Mouse (Mus musculus) C2C12 (cell line): Measurements from ENCODE around the gene Rbms3. TPM values are rescaled to one million over a fixed set of nuclear protein-coding genes. Genes with fewer than 3 reads are reported as not detected.

Source experiments
- H3K27me3 ChIP-seq: one replicate; pipeline ENCODE4 v1.6.1; 2011; ENCODE audit not compliant: control insufficient read depth, insufficient read depth, insufficient read length
- H3K36me3 ChIP-seq: one replicate; pipeline ENCODE4 v1.6.1; 2011; ENCODE audit not compliant: control insufficient read depth, insufficient read depth
- H3K4me3 ChIP-seq: one replicate; pipeline ENCODE4 v1.5.1; 2011; ENCODE audit warnings: mild to moderate bottlenecking, control low read depth; ENCODE audit not compliant: poor library complexity, insufficient read depth, severe bottlenecking
- H3K79me2 ChIP-seq: one replicate; pipeline ENCODE4 v1.6.1; 2011; ENCODE audit not compliant: control insufficient read depth, insufficient read depth
- H3K79me3 ChIP-seq: one replicate; pipeline ENCODE4 v1.6.1; 2011; ENCODE audit warnings: low read depth, control low read depth
- H3ac ChIP-seq: one replicate; pipeline ENCODE3; 2011; ENCODE audit warnings: low read depth; ENCODE audit not compliant: control insufficient read depth, insufficient read length
- CEBPB ChIP-seq: IDR thresholded peaks from one replicate; pipeline ENCODE4 v1.6.1; 2011; ENCODE audit warnings: low read depth, mild to moderate bottlenecking, control low read depth, moderate library complexity
- CTCF ChIP-seq: IDR thresholded peaks from one replicate; pipeline ENCODE4 v1.5.1; 2011; ENCODE audit not compliant: control insufficient read depth, insufficient read depth, insufficient read length
- FOSL1 ChIP-seq: IDR thresholded peaks from one replicate; pipeline ENCODE4 v1.8.0; 2011; ENCODE audit warnings: mild to moderate bottlenecking, low read length; ENCODE audit not compliant: poor library complexity, insufficient read depth, severe bottlenecking
- MAX ChIP-seq: IDR thresholded peaks from one replicate; pipeline ENCODE4 v1.6.1; 2011; ENCODE audit warnings: mild to moderate bottlenecking, control low read depth
- MYOD1 ChIP-seq: IDR thresholded peaks from one replicate; pipeline ENCODE4 v1.6.1; 2011; ENCODE audit warnings: low read depth; ENCODE audit not compliant: control insufficient read depth, insufficient read length
- MYOG ChIP-seq: IDR thresholded peaks from one replicate; pipeline ENCODE4 v1.6.1; 2011; ENCODE audit not compliant: control insufficient read depth, insufficient read length; ENCODE audit errors: extremely low read depth
- USF1 ChIP-seq: IDR thresholded peaks from one replicate; pipeline ENCODE4 v1.6.1; 2011; ENCODE audit warnings: low read depth, mild to moderate bottlenecking, control low read depth, moderate library complexity
- polyA plus RNA-seq: library from polyadenylated mRNA; unstranded; fragments of >200 nt; fragmentation: generic; extraction: Trizol; gene quantifications from one replicate; pipeline ENCODE4 v1.2.1, GENCODE M21; 2012; ENCODE audit warnings: missing spikeins

The Rbms3 gene
- polyA plus RNA-seq, 1 experiment: 2.7 TPM

DNA sequence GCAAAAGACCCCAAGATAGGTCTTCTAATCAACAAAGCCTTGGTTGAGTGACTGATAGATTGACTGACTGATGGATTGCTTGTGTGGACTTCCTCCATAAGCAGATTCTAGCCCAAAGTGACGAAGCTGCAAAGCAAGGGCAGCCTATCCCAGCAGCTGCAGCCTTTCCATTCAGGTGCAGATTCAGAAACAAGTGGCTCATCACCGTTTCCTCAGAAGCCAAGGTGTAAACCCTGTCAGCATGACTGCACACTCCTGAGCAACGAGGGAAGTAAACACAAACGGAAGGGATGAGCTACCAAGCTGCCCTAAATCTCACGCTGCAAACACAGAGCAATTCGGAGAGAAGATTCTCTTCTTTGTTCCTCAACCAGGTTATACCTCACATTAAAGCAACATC is 639.4 kb downstream of the Rbms3 start:
- Histone ChIP-seq H3ac (no peak overlapping the region), H3K79me2 (no peaks in the 10 kb centered on the region), H3K36me3 (no peaks in the 10 kb centered on the region), H3K27me3 (no peaks in the 10 kb centered on the region), H3K79me3 (no peaks in the 10 kb centered on the region), H3K4me3 (no peak overlapping the region)
- TF ChIP-seq MYOD1 (no peak), CEBPB (no peak), USF1 (no peak), MAX (no peak), MYOG (no peak), CTCF (no peak), FOSL1 (no peak)

DNA sequence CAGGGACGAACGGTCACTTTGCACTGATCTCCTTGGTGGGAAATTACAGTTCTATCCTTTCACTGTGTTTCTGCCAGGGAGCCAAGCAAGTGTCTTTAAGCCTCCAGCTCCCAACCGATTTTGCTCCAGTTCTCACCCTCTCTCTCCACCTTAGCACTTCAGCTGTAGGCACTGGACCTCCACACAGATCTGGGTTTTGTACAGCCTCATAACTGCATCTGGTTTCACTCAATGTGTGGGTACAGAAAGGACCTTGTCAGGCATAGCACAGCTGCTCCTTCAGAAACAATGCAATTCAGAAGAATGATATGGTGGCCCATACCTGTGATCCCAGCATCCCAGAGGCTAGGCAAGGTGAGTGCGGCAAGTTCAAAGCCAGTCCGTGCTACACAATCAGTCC is 648.9 kb downstream of the Rbms3 start:
- Histone ChIP-seq H3K4me3 (no peak overlapping the region), H3K79me2 (no peaks in the 10 kb centered on the region), H3K79me3 (no peaks in the 10 kb centered on the region), H3ac (no peak overlapping the region), H3K27me3 (no peaks in the 10 kb centered on the region), H3K36me3 (no peaks in the 10 kb centered on the region)
- TF ChIP-seq FOSL1 (no peak), CEBPB (no peak), USF1 (no peak), MYOD1 (no peak), MYOG (no peak), CTCF (no peak), MAX (no peak)

DNA sequence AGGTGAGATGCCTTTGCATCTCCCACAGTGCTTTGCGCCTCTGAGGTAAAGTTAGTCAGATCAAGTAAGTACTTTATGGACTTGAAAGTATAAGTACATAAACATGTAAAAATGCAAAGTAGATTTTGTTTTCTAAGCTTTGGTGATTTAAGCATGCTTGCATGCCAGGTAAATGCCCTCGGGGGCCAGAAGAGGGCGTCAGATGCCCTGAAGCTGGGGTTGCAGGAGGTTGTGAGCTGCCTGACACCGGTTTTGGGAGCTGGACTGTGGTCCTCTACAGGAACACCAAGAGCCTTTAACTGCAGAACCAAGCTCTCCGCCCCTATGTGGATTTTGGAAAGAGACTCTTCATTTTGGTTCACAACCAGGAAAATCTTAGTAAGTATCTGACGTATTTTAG is 652.3 kb downstream of the Rbms3 start:
- H3ac ChIP-seq: no peak overlapping the region
- no peaks in the 10 kb centered on the region for H3K27me3 ChIP-seq
- no peaks in the 10 kb centered on the region for H3K79me3 ChIP-seq
- no peaks in the 10 kb centered on the region for H3K36me3 ChIP-seq
- TF ChIP-seq MYOD1 (no peak), MAX (no peak), CEBPB (no peak)
- H3K4me3 ChIP-seq: no peak overlapping the region
- no peaks in the 10 kb centered on the region for H3K79me2 ChIP-seq

DNA sequence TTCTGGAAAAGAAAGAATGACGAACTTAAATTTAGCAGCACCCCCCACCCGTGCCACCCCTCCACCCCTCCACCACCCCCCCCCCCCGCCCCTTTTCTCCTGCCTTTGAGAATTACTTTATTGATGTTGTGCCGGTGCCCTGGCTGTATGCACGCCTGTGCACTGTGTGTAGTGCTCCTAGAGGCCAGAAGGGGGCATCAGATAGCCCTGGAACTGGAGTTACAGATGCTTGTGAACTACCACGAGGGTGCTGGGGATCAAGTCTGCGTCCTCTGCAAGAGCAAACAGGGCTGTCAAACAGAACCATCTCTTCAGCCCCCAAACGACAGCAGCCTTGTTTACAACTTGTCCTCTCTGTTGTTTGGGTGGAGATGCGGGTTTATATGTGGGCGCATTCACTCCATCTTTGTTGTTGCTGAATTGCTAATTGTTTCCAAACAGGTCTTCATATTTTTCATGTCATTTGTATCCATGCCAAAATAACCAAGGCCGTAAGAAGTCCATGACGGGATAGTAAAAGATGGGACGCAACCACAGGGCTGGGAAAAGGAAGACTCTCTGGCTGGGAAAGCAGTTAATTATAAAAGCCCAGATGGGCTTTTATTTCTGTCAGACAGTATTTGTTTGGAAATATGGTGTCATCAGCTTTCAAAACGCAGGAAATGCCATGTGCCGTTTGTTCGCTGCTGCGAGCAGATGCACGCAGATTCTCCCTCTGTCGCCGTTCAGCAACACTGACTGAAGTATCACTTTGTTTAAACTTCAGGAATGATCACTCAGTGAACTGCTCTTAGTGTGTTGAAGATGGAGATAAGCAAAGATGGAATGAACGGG is 652.9 kb downstream of the Rbms3 start:
- Histone ChIP-seq H3K79me2 (no peaks in the 10 kb centered on the region), H3K27me3 (no peaks in the 10 kb centered on the region), H3ac (no peak overlapping the region), H3K36me3 (no peaks in the 10 kb centered on the region), H3K79me3 (no peaks in the 10 kb centered on the region), H3K4me3 (no peak overlapping the region)
- TF ChIP-seq MAX (no peak), CEBPB (no peak), CTCF (no peak), FOSL1 (no peak), USF1 (no peak)

DNA sequence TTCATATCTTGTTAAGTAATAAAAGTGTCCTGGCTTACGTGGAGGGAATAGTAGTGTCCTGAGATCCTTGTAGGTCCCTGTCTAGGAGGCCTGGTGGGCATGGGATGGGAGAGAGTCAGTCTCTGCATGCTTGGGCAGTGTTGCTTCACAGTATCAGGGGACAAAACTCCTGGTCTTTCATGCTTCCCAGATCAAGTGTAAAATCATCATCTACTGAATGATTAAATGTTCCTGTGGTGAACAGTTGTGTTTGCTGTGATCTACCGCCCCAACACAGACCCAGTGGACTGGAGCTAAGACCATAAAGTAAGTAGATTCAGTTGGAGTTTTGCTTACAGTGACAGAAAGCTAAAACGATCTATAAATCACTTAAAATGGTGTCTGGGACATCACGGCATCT is 654.4 kb downstream of the Rbms3 start:
- TF ChIP-seq MYOD1 (no peak), MAX (no peak), MYOG (no peak), FOSL1 (no peak), CTCF (no peak), CEBPB (no peak)
- no peaks in the 10 kb centered on the region for H3K79me2 ChIP-seq
- H3ac ChIP-seq: no peak overlapping the region
- no peaks in the 10 kb centered on the region for H3K27me3 ChIP-seq
- no peak overlapping the region for H3K4me3 ChIP-seq
- H3K79me3 ChIP-seq: no peaks in the 10 kb centered on the region
- no peaks in the 10 kb centered on the region for H3K36me3 ChIP-seq

DNA sequence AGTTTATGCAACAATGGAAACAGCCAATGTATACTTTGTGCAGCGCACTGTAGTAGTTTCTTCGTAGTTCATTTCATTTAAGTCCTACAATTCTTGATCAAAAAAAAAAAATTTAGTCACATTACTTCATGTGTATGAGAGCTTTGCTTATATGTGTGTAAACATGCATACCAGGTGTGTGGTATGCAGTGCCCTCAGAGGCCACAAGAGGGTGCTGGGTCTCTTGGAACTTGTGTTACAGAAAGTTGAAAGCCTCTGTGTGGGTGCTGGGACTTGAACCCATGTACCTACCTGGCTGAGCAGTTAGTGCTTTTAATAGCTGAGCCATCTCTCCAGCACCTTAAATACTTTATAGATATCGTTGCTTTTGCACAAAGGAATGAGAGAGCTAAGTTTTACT is 655.6 kb downstream of the Rbms3 start:
- TF ChIP-seq CEBPB (no peak), MAX (no peak), CTCF (no peak), USF1 (no peak), FOSL1 (no peak), MYOG (no peak), MYOD1 (no peak)
- Histone ChIP-seq H3K79me2 (no peaks in the 10 kb centered on the region), H3ac (no peak overlapping the region)

More for the DNA sequence above, 655.6 kb downstream of the Rbms3 start:
- Histone ChIP-seq H3K36me3 (no peaks in the 10 kb centered on the region), H3K4me3 (no peak overlapping the region), H3K27me3 (no peaks in the 10 kb centered on the region), H3K79me3 (no peaks in the 10 kb centered on the region)
